ENCODE assay signal across 12 mouse cellular contexts in the genomic region with DNA sequence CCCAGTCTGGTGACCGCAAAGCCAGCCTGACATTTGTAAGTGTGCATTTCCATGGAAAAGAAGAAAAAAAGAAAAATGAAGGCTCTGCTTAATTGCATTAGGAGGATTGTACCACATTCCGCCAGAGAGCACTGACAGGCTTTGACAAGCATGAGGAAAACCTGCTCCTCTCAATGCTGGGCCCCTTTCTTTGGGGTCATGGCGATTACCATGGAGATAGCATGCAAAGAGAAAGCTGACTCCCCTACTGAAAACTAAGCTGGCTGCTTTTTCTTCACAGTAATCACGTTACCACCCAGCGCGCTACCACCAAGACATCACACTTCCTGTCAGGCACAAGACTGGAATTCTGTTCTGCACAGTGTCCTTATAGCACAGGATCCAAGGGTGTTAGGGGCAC.
A peak's percentile ranks its signal among the peaks of the same experiment; 100 is the strongest.
DNase-seq lines count a peak whose midpoint lies in the region; ATAC-seq lines count a peak whose summit lies in the region.
"Had no signal": no experiment of that assay in that cellular context is flagged by ENCODE, and none has a peak within 500 bp of the region (broad histone marks: within the 10 kb centered on the region; RNA-seq: fewer than 3 reads in every experiment).

No protein-coding gene starts in this region.

- H3K4me2 ChIP-seq in kidney, embryonic 15.5 days, result no peak overlapping the region
- H3K4me2 ChIP-seq in embryonic facial prominence, embryonic 12.5 days (replicated peaks), result peak overlapping the region; percentile 8; the same call in 1 of the 2 replicates
- H3K4me2 ChIP-seq in hindbrain, embryonic 14.5 days (replicated peaks), result no peak overlapping the region
- no peak overlapping the region for H3K4me2 ChIP-seq in neural tube, embryonic 12.5 days (replicated peaks)
- H3K4me2 ChIP-seq: limb, embryonic 15.5 days had no signal

- no peak overlapping the region for H3K4me3 ChIP-seq in kidney, embryonic 15.5 days (replicated peaks)
- no peak overlapping the region for H3K4me3 ChIP-seq in embryonic facial prominence, embryonic 12.5 days
- no peak overlapping the region for H3K4me3 ChIP-seq in hindbrain, embryonic 14.5 days (replicated peaks; ENCODE audit: low read length)
- H3K4me3 ChIP-seq in neural tube, embryonic 12.5 days, result no peak overlapping the region
- H3K4me3 ChIP-seq: limb, embryonic 15.5 days had no signal

- no peaks in the 10 kb centered on the region for H3K27me3 ChIP-seq in kidney, embryonic 15.5 days
- no peaks in the 10 kb centered on the region for H3K27me3 ChIP-seq in embryonic facial prominence, embryonic 12.5 days
- H3K27me3 ChIP-seq in hindbrain, embryonic 14.5 days (ENCODE audit: control insufficient read depth, insufficient read depth, low read length), result no peaks in the 10 kb centered on the region
- no peaks in the 10 kb centered on the region for H3K27me3 ChIP-seq in neural tube, embryonic 12.5 days (replicated peaks)
- H3K27me3 ChIP-seq: limb, embryonic 15.5 days; Patski had no signal

- 37% methylated on average over 6 of the region's 6 CpGs for WGBS in kidney, embryonic 15.5 days
- WGBS in embryonic facial prominence, embryonic 12.5 days, result 7% methylated on average over 6 of the region's 6 CpGs
- WGBS in hindbrain, embryonic 14.5 days, result 9% methylated on average over 6 of the region's 6 CpGs
- 25% methylated on average over 6 of the region's 6 CpGs for WGBS in neural tube, embryonic 12.5 days

- no peak overlapping the region for H3K27ac ChIP-seq in kidney, embryonic 15.5 days
- peak overlapping the region; percentile 74 for H3K27ac ChIP-seq in embryonic facial prominence, embryonic 12.5 days
- no peak overlapping the region for H3K27ac ChIP-seq in hindbrain, embryonic 14.5 days
- no peak overlapping the region for H3K27ac ChIP-seq in neural tube, embryonic 12.5 days
- H3K27ac ChIP-seq: limb, embryonic 15.5 days had no signal

- no peak for DNase-seq in kidney, postnatal 25 days
- DNase-seq in hindbrain, embryonic 14.5 days (ENCODE audit: low spot score), result no peak
- DNase-seq in right cerebral cortex, postnatal 25 days, result no peak
- no peak for DNase-seq in cerebellum, postnatal 14 days
- DNase-seq in spleen, postnatal 4 days (ENCODE audit: low spot score in 2 of 2), result no peak
- DNase-seq: cerebellum, adult 9-11 months; heart, postnatal 14 days had no signal

- no peaks in the 10 kb centered on the region for H3K9me3 ChIP-seq in kidney, embryonic 15.5 days (replicated peaks)
- 0 out of 2 replicates have a peak, but pooled peaks cover 3% of the 10 kb centered on the region for H3K9me3 ChIP-seq in embryonic facial prominence, embryonic 12.5 days
- no peaks in the 10 kb centered on the region for H3K9me3 ChIP-seq in hindbrain, embryonic 14.5 days (ENCODE audit: control insufficient read depth, low read length)
- no peaks in the 10 kb centered on the region for H3K9me3 ChIP-seq in neural tube, embryonic 12.5 days
- H3K9me3 ChIP-seq: limb, embryonic 15.5 days had no signal

- H3K9ac ChIP-seq in kidney, embryonic 15.5 days, result no peak overlapping the region
- no peak overlapping the region for H3K9ac ChIP-seq in embryonic facial prominence, embryonic 12.5 days
- H3K9ac ChIP-seq in hindbrain, embryonic 14.5 days, result no peak overlapping the region
- H3K9ac ChIP-seq in neural tube, embryonic 12.5 days, result no peak overlapping the region
- H3K9ac ChIP-seq: limb, embryonic 15.5 days had no signal

- peak; percentile 71 for ATAC-seq in kidney, embryonic 15.5 days (replicated peaks; ENCODE audit: low FRiP score)
- ATAC-seq in embryonic facial prominence, embryonic 12.5 days (ENCODE audit: insufficient number of reproducible peaks, insufficient read depth, low FRiP score, low TSS enrichment), result peak; percentile 72; the same call in 1 of the 2 replicates
- peak; percentile 62; the same call in 1 of the 2 replicates for ATAC-seq in hindbrain, embryonic 14.5 days (ENCODE audit: low FRiP score)
- ATAC-seq in neural tube, embryonic 12.5 days (ENCODE audit: low FRiP score, low read depth), result peak; percentile 68; the same call in 1 of the 2 replicates
- ATAC-seq: Patski had no signal

- peaks cover 9% of the 10 kb centered on the region for H3K4me1 ChIP-seq in kidney, embryonic 15.5 days
- H3K4me1 ChIP-seq in embryonic facial prominence, embryonic 12.5 days, result peaks cover 23% of the 10 kb centered on the region
- H3K4me1 ChIP-seq in hindbrain, embryonic 14.5 days (replicated peaks; ENCODE audit: control insufficient read depth, insufficient read depth, low read length), result peaks cover 8% of the 10 kb centered on the region; the same call in 1 of the 2 replicates
- H3K4me1 ChIP-seq in neural tube, embryonic 12.5 days, result peaks cover 12% of the 10 kb centered on the region

- H3K36me3 ChIP-seq in kidney, embryonic 15.5 days, result no peaks in the 10 kb centered on the region
- H3K36me3 ChIP-seq in embryonic facial prominence, embryonic 12.5 days, result no peaks in the 10 kb centered on the region
- H3K36me3 ChIP-seq in hindbrain, embryonic 14.5 days (replicated peaks; ENCODE audit: control insufficient read depth, insufficient read depth), result no peaks in the 10 kb centered on the region
- H3K36me3 ChIP-seq in neural tube, embryonic 12.5 days, result no peaks in the 10 kb centered on the region
- H3K36me3 ChIP-seq: limb, embryonic 15.5 days had no signal
